Mouse (Mus musculus): ENCODE results near the gene Rad18. TPM values are rescaled to one million over a fixed set of nuclear protein-coding genes. Genes with fewer than 3 reads are reported as not detected.
"Not testable (repeated sequence)": the region's sequence is repeated elsewhere in the genome, so short reads cannot be mapped to it uniquely, and the experiment has no call there.

Rad18 gene
- 1 to 10 TPM; 8.6 to 8.7 TPM for total RNA-seq (2021)

DNA sequence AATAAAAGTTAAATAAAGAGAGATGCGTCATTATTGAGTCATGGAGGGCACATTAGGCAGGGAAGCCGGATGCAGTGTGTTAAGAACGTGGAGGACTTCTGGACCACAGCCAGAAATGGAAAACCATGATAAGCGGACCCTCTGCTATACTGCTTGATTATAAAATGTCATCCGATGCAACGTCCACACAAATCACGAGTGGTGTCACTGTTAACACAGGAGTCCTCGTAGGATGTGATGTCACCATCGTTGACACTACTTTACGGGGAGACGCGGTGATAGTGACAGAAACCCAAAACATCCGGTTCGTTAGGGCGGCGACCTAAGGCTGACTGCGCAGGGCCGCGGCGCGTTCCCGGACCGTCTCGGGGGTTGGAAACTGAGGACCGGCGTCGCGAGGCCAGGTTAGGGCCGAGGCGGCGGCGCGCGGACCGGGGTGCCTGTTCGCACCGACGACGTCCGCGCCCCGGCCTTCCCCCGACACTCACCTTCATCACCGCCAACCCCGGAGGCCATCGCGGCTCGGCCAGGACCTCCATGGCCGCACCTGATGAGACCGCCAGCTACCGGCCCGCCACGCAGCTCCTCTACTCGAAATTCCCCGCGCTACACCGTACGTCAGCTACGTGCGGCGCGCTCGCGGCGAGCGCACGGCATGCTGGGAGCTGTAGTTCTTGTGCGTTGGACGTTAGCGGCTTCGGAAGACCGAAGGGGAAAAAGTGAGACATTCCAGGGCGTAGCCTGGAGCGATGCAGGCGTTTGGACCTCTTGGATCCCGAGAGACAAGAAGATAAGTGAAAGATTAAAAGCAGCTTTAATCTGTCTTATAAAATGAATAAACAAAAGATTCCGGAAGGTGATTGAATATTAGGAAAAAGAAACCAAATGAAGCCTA, at the start of gene Rad18:
Gene Rad18 (minus strand): TSS at position 631 of the 895 bp plus-strand sequence.
- peak; percentile 75 to 89 for DNase-seq (ENCODE audit: extremely low spot score in 1 of 2, low spot score in 2 of 2)
- intact Hi-C loops (cut with DNase I) = loop anchor here (10.0 kb wide), 1 partner anchor 202 kb away; no protein-coding TSS in a partner anchor

DNA sequence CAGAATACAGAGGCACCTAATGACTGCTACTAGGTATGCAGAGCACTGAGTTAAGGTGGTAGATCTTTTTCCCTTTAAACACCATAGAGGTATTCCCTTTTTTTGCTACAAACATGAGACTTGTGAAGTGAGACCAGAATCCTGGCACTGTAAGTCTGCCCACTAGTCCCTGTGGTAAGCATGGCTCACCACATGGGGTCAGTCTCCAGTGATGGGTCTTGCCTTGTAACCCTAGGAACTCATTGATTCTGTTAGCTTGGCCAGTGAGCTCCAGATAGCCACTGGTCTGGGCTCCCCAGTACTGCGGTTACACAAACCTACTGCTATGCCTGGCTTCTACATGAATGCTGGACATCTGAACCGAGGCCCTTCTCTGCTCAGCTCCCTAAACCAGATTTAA, 45.8 kb upstream of the Rad18 start:
- intact Hi-C loops (cut with DNase I) = no loop called here
- DNase-seq (ENCODE audit: extremely low spot score in 1 of 2, low spot score in 2 of 2) = no peak

DNA sequence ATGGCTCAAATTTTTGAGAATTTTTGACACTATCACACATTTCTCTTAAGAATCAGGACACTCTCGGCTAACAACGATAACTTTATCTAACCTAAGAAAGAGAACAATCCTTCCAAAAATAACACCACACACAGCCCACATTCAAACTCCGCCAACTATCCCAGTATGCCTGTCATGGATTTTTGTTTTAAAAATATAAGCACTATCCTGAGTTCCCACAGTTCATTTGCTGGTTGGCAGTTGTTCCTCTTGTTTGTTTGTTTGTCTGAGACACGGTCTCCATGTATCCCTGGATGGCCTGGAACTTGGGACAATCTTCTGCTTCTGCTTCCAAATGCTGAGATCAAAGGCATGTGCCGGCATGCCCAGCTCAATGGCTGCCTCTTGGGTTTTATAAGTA, 45.3 kb upstream of the Rad18 start:
- DNase-seq (ENCODE audit: extremely low spot score in 1 of 2, low spot score in 2 of 2) = no peak
- intact Hi-C loops (cut with DNase I) = no loop called here

DNA sequence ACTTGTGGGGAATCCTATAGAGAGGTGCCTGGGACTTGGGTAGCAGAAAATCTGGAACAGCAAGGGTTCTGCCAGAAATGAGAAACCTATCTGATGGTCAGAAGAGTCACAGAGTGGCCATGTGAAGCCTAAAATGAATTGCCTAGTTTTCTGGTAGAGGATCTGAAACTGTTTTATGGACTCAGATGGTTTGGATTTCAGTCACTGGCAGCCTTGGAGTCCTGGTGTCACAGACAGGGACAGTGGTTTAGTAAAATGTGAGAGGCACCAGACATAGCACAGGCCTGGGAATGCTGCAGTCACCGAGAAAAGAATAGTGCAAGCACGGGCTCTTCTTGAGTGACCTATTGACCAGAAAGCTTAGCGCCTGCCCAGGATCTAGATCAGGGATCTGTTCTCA, 43.1 kb upstream of the Rad18 start:
- intact Hi-C loops (cut with DNase I) = no loop called here
- DNase-seq (ENCODE audit: extremely low spot score in 1 of 2, low spot score in 2 of 2) = no peak

DNA sequence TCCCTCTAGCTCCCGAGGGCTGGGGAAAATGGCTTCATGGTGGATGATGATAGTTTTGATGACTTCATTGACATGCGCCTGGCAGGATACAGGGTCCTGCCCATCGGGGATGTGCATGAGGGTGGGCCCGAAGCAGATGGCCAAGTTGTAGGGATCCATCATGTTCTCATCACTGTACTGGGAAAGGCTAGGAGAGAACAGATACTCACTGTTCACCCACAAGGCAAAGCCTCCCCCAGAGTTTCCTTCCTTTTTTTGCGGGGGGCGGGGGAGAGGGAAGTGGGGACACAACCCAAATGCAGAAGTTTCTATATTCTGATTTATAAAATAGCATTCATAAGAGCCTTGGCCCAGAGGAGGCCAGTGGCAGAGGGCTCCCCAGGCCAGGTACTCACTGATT, 42.4 kb upstream of the Rad18 start:
- DNase-seq (ENCODE audit: extremely low spot score in 1 of 2, low spot score in 2 of 2) = no peak
- intact Hi-C loops (cut with DNase I) = no loop called here

DNA sequence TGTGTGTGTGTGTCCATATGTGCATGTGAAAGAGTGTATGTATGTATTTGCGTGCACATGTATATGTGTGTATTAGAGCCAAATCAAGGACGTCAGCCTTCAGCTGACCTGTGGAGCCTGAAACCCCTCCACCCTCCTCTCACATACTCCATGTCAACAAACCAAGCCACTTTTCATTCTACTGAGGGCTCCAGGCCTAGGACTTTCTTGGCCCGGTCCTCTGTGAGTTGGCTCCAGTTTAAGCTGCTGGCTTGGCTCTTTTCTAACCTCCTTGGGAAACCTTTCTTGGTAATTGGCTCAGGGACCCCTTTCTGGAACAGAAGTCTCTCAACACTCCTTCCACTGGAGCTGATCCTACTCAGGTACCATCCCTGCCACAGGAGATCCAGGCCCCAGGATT, 40.0 kb upstream of the Rad18 start:
- DNase-seq (ENCODE audit: extremely low spot score in 1 of 2, low spot score in 2 of 2) = peak in 1 of 2 experiments; percentile 43
- intact Hi-C loops (cut with DNase I) = no loop called here

DNA sequence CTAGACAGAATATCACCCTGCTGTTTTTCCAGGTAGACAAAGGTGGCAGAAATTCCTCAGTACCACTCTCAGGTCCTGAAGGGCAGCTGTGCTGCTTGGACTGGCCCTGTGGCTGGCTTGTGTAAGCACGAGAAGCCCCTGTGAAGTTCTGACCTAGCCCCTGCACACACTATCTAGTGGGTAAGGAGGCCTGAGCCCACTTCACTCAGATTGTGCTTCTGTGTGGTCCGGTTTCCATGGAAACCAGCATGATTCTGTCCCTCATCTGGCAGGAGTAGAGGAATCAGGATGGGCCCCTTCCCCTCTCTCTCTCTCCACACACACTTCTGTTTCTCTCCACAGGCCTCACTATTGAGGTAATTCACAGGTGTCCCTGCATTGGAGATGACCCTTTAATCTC, 38.6 kb upstream of the Rad18 start:
- intact Hi-C loops (cut with DNase I) = no loop called here

DNA sequence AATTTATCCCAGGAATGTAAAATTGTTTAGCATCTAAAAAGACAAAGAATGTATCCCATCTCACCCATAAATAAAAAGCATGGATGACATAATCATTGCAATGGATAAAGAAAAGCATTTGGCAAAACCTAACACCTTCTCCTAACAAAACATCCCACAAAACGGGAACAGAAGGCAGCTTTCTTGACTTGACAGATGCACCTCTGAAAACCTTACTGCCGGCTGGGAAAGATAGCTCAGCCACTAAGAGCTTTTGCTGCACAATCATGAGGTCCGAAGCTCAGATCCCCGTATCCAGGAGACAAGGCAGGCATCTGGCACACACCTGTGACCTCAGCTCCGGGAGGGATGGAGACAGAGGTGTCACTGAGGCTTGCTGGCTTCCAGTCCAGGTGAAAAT, 37.5 kb upstream of the Rad18 start:
- intact Hi-C loops (cut with DNase I) = no loop called here
- no peak for DNase-seq (ENCODE audit: extremely low spot score in 1 of 2, low spot score in 2 of 2)

More for the DNA sequence above, 38.6 kb upstream of the Rad18 start:
- no peak for DNase-seq (ENCODE audit: extremely low spot score in 1 of 2, low spot score in 2 of 2)

DNA sequence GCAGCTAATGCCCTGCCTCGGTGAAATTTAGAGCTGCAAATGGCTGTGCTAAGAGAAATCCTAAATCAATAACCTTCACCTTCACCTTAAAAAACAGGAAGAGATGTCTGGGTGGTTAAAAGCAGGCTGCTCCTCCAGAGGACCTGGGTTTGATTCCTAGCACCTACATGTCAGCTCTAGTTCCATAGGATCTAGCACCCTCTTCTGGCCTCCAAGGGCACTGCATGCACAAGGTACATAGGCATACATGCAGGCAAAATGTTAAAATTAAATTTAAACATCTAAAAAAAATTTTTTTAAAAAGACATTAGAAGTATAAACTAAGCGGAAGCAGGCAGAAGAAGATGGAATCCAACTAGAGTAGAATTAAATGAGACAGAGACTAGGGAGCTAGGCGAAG, 35.9 kb upstream of the Rad18 start:
- DNase-seq (ENCODE audit: extremely low spot score in 1 of 2, low spot score in 2 of 2) = no peak
- intact Hi-C loops (cut with DNase I) = no loop called here

DNA sequence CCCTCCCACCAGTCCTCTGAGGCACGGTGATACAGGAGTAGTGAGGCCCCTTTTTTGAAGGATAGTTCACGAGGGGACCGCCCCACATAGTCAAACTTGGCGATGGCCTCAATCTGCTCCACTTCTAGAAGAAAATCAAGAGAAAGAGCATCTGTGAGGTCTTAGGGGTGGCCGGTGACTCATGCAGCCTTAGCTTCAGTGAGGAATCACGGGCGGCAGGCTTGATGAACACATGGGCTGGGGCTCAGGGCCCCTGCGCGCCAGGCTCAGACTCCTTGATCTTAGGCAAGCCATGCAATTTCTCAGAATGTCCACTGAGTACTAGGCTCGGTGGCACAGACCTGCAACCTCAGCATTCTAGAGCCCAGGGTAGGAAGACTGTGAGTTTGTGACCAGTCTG, 34.9 kb upstream of the Rad18 start:
- DNase-seq (ENCODE audit: extremely low spot score in 1 of 2, low spot score in 2 of 2) = no peak
- intact Hi-C loops (cut with DNase I) = no loop called here

DNA sequence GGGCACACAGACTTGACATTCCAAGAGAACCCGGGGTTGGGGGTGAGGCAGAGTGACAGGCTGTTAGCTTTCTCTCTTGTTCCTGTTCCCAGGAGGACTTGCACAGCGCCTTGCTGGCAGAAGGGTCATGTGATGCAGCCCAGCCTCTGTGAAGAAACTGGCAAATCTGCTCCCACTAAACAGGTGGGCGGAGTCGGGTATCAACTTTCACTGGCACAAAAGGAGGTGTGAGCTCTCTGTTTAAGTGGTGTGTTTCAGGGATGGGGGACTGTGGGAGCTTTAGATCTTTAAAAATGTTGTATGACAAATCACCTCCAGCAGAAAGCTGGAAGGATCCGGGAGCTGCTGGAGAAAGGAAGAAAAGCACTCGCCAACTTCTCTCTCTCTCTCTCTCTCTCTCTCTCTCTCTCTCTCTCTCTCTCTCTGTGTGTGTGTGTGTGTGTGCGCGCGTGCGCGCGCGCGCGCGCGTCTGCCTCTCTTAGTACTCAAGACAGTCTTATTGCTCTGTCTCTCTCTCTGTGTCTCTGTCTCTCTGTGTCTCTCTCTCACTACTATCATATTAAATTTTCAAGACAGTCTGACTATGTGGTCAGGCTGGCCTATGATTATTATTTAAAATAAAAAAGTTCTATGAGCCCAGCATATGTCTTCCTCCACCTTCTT, 32.4 kb upstream of the Rad18 start:
- DNase-seq (ENCODE audit: extremely low spot score in 1 of 2, low spot score in 2 of 2) = peak; percentile 67 to 80
- intact Hi-C loops (cut with DNase I) = no loop called here

DNA sequence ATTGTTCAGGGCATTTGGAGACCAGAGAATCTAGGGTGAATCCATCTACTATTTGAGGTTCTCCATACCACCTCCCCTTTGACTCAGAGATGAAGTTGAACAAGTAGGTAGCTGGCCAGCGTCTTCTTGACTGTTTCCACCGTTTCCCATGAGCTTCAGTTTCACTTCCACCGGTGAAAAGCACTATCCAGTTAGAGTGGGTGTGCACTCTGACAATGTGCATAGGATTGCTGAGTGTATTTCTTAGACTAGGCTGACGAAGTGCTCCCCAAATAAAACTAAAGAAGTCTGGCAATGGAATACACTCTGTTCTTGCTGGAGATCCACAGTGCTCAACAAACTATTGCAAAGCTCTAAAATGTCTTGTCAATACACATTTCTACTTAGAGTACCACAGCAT, 29.0 kb upstream of the Rad18 start:
- DNase-seq (ENCODE audit: extremely low spot score in 1 of 2, low spot score in 2 of 2) = no peak
- intact Hi-C loops (cut with DNase I) = no loop called here

DNA sequence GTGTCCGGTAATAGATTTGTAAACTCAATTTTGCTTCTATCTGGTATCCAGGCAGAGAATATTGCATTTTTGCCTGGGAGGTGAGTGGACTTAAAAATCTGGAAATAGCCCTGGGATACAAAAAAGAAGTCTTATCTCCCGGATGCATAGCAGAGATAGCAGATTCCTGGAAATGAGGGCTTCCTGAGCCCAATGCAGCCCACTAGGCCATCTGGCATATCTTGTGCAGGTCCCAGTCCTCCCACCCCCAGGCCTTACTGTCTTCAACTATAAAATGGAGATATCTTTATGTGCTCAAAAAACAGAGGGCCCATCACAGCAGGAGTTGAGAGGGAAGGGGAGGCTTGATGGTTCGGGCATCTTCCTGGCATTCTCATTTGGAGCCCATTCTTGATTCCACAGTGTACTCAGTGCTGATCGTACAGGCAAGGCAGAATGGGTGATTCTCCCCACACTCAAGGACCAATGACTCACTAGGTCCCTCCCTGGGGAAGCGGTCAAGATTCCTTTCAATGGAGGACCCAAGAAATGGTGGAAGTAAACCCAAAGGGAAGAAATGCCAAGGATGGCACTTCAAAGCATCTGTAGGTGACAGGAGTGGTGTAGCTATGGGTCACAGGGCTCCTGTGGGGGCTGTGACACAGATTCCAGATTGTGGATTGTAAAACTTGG, 24.1 kb upstream of the Rad18 start:
- intact Hi-C loops (cut with DNase I) = no loop called here
- no peak for DNase-seq (ENCODE audit: extremely low spot score in 1 of 2, low spot score in 2 of 2)

DNA sequence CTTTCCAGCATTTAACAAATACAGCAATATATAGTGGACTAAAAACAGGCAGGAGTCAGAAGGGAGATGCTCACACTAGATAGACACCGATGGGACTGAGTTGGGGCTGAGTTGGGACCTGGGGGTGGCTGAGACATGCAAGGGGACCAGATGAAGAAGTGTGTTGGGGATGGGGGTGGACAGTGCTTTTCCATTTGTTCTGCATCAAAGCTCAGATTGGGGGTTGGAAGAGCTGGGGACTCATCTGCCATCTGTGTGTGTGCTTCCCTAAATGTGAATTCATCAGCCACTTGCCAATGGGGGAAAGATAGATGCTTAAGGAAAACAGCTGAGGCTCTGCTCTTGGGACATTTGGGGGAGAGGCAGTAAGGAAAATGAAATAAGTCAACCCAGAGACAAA, 23.5 kb upstream of the Rad18 start:
- DNase-seq (ENCODE audit: extremely low spot score in 1 of 2, low spot score in 2 of 2) = no peak
- intact Hi-C loops (cut with DNase I) = loop anchor here (5.0 kb wide), 2 partner anchors 227 to 282 kb away; partner anchors contain the start of gene Srgap3

DNA sequence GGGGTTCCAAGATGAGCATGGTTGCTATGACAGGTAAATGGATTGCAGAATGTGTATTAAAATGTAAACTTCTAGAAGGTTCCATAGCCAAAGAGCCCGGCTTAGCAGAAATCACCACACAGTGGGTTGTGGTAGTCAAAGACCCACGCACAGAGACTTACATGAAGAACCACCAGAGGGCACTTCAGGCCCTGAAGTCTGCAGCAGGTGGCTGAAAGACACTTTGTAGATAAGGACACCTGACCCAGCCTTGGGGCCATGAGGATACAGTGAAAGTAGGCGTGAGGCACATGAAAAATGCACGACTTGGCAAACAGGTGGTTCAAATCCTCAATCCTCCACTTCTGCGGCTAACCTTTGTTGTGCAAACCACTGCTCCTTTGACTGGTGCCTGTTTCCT, 20.7 kb upstream of the Rad18 start:
- DNase-seq (ENCODE audit: extremely low spot score in 1 of 2, low spot score in 2 of 2) = peak in 1 of 2 experiments; percentile 30
- intact Hi-C loops (cut with DNase I) = loop anchor here (5.0 kb wide), 2 partner anchors 230 to 285 kb away; partner anchors contain the start of gene Srgap3

DNA sequence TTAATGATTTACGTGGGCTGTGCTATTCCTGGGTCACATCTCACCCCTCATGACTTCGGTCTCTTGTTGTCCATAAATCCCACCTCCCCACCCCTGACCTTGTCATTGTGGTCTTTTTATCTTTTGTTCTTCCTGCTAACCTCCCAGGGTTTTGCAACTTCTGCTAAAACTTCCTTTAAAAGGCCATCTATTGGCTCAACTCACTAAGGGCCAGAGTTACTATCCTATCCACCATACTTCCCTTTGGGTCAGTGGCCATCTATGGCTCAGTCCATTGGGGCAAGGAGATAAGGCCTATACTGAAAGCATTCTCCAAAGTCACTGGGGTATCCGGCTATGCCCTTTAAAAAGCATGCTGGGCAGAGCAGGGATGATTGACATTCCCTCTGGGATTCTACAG, 17.5 kb upstream of the Rad18 start:
- DNase-seq (ENCODE audit: extremely low spot score in 1 of 2, low spot score in 2 of 2) = no peak
- intact Hi-C loops (cut with DNase I) = no loop called here

DNA sequence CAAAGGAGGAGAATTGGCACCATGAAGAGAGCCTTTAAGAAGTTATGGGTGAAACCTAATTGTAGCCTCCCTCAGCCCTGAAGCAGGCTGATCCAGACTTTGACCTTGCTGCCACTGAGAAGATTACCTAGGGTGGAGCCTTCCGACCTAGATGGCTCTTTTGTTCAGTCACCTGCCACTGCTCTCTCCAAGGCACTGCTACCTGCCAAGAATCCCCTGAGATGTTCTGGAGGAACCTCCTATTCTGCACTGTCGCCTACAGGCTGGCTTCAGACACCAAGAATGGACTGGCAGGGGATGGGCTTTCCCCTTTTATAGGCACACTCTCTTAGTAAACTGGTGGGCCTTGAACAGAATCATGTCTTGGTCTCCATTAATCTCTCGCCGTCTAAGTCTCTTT, 5.8 kb upstream of the Rad18 start:
- intact Hi-C loops (cut with DNase I) = loop anchor here (5.0 kb wide), 1 partner anchor 300 kb away; no protein-coding TSS in a partner anchor
- DNase-seq (ENCODE audit: extremely low spot score in 1 of 2, low spot score in 2 of 2) = not testable (repeated sequence)

DNA sequence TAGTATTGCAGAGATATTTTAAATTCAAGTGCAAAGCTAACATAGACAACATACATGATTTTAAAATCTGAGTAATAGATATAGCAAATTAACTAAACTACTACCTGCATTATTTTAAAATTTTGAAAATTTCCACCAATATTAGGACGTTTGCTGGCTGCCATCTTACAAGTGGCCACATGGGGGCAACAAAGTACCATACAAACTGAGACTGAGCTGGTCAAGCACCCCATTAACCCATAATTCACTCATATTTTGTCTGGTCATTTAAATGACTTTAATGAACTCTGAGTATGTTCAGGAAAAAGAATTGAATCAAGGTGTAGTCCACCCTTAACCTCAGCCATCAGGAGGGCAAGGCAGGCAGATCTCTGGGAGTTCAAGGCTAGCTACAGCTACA, 3.9 kb upstream of the Rad18 start:
- intact Hi-C loops (cut with DNase I) = loop anchor here (5.0 kb wide), 1 partner anchor 302 kb away; no protein-coding TSS in a partner anchor

DNA sequence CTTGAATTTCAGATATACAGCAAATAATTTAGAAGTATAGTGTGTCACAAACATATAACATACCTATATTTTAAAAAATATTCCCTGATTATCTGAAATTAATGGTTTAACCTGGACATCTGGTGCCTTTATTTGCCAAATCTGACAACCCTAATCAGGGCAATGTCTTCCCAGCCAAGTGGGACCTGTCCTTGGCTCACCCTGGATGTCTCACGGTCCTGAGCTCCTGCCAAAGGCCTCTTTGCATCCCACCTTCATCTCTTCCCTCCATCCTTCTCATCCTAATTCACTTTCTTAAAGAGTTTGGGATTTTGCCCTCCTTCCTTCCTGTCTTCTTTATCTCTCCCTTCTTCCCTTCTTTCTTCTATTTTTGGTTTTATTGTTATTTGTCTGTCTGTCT, 2.6 kb upstream of the Rad18 start:
- no peak for DNase-seq (ENCODE audit: extremely low spot score in 1 of 2, low spot score in 2 of 2)
- intact Hi-C loops (cut with DNase I) = loop anchor here (10.0 kb wide), 1 partner anchor 204 kb away; no protein-coding TSS in a partner anchor

More for the DNA sequence above, 3.9 kb upstream of the Rad18 start:
- peak; percentile 40 to 43 for DNase-seq (ENCODE audit: extremely low spot score in 1 of 2, low spot score in 2 of 2)
